Mouse (Mus musculus) G1E (cell line): ENCODE data around the gene Rap1gap.

ENCODE experiments used
- CTCF ChIP-seq: IDR thresholded peaks from 2 replicates; pipeline ENCODE4 v1.5.1; 2012; ENCODE audit warnings: low read depth, low read length, inconsistent platforms, mixed read lengths
- GATA1 ChIP-seq: IDR thresholded peaks from 2 replicates; pipeline ENCODE4 v1.6.1; 2012; ENCODE audit warnings: borderline replicate concordance, low read length, inconsistent platforms, mixed read lengths
- POLR2AphosphoS5 ChIP-seq: IDR thresholded peaks from 2 replicates; pipeline ENCODE4 v1.6.1; 2012; ENCODE audit warnings: low read depth, low read length, inconsistent platforms; ENCODE audit not compliant: insufficient replicate concordance
- TAL1 ChIP-seq: conservative IDR thresholded peaks from 2 replicates; pipeline ENCODE4 v1.6.1; 2012; ENCODE audit warnings: low read depth, low read length, inconsistent platforms, mixed read lengths

DNA sequence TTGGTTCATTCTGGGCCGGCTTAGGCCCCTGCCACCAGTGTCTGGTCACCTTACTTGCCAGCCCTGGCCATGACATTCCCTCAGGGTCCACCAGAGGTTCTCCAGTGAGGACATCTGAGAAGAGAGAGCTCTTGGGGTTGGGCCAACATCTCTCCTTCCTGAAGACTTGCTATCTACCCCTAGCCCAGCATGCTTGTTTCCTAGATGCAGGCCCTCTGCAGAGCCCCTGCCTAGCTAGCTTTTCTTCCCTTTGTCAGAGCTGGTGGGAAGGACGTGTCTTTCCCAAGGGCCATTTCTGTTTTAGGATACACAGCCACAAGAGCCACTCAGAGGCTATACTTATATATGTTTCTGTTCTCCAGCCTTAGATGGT, 3.5 kb upstream of the Rap1gap start:
- no peak for TF ChIP-seq CTCF
- no peak for TF ChIP-seq GATA1
- no peak for TF ChIP-seq POLR2AphosphoS5
- TF ChIP-seq TAL1: no peak
